Mouse (Mus musculus) heart, postnatal 0 days (tissue): ENCODE measurements at regions not wholly inside any gene's neighbourhood (a gene's known extent, or its start where the extent isn't known, plus 50 kb on each side); places are given as distances from the start of the nearest gene placed in this dataset.

Source experiments
- ATAC-seq: fragments of 200-750 bp; cut with Nextera tagmentation; 2 replicates; pipeline ENCODE4 v1.8.0; 2017; ENCODE audit warnings: low read depth, moderate number of reproducible peaks, moderate library complexity; ENCODE audit not compliant: insufficient read depth
- DNase-seq: peaks from one replicate; pipeline ENCODE4 v3.0.0-alpha.2; 2016; ENCODE audit warnings: low spot score
- H3K27ac ChIP-seq: fragments of 300-500 bp; sonication (generic); 2 replicates; pipeline ENCODE4 v1.5.1; 2014; ENCODE audit warnings: low read depth, mild to moderate bottlenecking
- H3K27me3 ChIP-seq: fragments of 300-500 bp; sonication (generic); 2 replicates; pipeline ENCODE4 v1.6.1; 2014; ENCODE audit warnings: low read length, mixed read lengths; ENCODE audit not compliant: control insufficient read depth, insufficient read depth
- H3K36me3 ChIP-seq: fragments of 300-500 bp; sonication (generic); replicated peaks from 2 replicates; pipeline ENCODE4 v1.6.1; 2014; ENCODE audit warnings: low read length, mixed read lengths; ENCODE audit not compliant: control insufficient read depth, insufficient read depth
- H3K4me1 ChIP-seq: fragments of 300-500 bp; sonication (generic); 2 replicates; pipeline ENCODE4 v1.6.1; 2014; ENCODE audit warnings: antibody characterized with exemption; ENCODE audit not compliant: control insufficient read depth, insufficient read depth
- H3K4me2 ChIP-seq: fragments of 300-500 bp; sonication (generic); 2 replicates; pipeline ENCODE4 v1.6.1; 2014; ENCODE audit warnings: low read depth, mild to moderate bottlenecking, low read length, moderate library complexity
- H3K4me3 ChIP-seq: fragments of 300-500 bp; sonication (generic); 2 replicates; pipeline ENCODE4 v1.5.1; 2014; ENCODE audit warnings: low read depth, low read length
- H3K9ac ChIP-seq: fragments of 300-500 bp; sonication (generic); replicated peaks from 2 replicates; pipeline ENCODE4 v1.6.1; 2014; ENCODE audit warnings: low read depth, low read length, mixed read lengths
- H3K9me3 ChIP-seq: fragments of 300-500 bp; sonication (generic); replicated peaks from 2 replicates; pipeline ENCODE4 v1.6.1; 2016; ENCODE audit warnings: low read length; ENCODE audit not compliant: control insufficient read depth
- CTCF ChIP-seq: IDR thresholded peaks from 2 replicates; pipeline ENCODE4 v1.5.1; 2016; ENCODE audit warnings: antibody characterized with exemption, control low read depth, low read depth
- EP300 ChIP-seq: IDR thresholded peaks from 2 replicates; pipeline ENCODE4 v1.6.1; 2016; ENCODE audit warnings: antibody characterized with exemption, low read depth
- WGBS: fragments of 180-500 bp; shearing (Covaris S2); extraction: QIAGEN DNeasy Blood & Tissue Kit; methylation state at CpG from one replicate; pipeline ENCODE4 v1.1.7; 2014; 5-methylcytosine and 5-hydroxymethylcytosine counted together

- Histone ChIP-seq H3K27ac (no peak overlapping the region), H3K27me3 (no peaks in the 10 kb centered on the region), H3K9ac (no peak overlapping the region), H3K4me1 (peaks cover 11% of the 10 kb centered on the region; the same call in 1 of the 2 replicates), H3K9me3 (no peaks in the 10 kb centered on the region), H3K4me2 (no peak overlapping the region), H3K4me3 (no peak overlapping the region), H3K36me3 (no peaks in the 10 kb centered on the region)
- DNase-seq (no peak), ATAC-seq (no peak)
- no peak for TF ChIP-seq EP300
- TF ChIP-seq CTCF = no peak
- WGBS = 76% methylated on average over 5 of the region's 5 CpGs
These were observed 147.4 kb upstream of the Ankrd55 start for GRCm38 (mm10) chr13:112140871-112141270.

DNA sequence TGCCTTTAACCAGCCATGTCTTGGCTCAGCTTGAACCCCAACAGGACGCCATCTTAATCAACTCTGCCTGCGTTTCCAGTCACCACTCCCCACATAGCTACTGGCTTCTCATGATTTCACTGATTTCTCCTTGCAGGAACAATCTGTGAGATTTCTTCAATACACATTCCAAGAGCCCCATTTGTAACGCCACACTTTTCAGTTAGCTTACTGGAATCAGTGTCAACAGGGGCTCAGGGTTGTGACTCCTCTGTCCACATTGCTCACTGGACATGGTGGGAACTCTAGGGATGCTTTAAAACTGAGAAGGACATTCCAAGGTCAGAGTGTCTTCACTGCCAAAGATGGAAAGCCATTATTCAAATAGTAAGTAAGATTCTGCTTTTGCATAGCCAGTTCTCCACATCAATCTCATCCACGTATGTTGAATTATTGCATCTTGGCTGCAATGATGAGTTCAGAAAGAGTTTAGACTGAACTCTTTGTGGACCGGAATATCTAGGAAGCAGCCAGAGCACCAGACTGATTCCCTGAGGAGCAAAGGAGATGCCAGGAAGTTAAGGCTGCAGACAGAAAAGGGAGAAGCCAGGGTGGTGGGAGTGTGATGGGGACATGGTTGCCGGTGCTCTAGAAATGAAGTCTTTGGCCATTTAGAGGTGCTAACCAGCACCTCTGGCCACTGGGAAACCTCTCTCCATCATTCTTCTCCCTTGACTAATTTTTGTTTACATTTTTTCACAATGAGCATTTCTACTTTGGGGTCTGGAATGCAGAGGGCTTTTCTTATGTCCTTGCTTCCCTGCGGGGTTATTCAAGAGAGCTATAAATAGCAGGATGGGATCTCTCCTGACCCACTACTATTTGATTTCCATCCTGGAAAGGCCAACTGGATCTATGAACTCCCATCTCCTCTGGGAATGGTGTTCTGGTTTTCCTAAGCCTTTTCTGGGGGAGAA lies 143.6 kb upstream of the Ankrd55 start:
- H3K27ac ChIP-seq = no peak overlapping the region
- no peak overlapping the region for H3K4me3 ChIP-seq
- 62% methylated on average over 7 of the region's 7 CpGs for WGBS
- TF ChIP-seq CTCF = no peak
- no peak for TF ChIP-seq EP300
- H3K36me3 ChIP-seq = no peaks in the 10 kb centered on the region
- DNase-seq (no peak), ATAC-seq (no peak)
- no peaks in the 10 kb centered on the region for H3K27me3 ChIP-seq
- H3K9ac ChIP-seq = no peak overlapping the region
- no peaks in the 10 kb centered on the region for H3K9me3 ChIP-seq
- no peak overlapping the region for H3K4me2 ChIP-seq
- H3K4me1 ChIP-seq = peaks cover 11% of the 10 kb centered on the region; the same call in 1 of the 2 replicates

- H3K9ac ChIP-seq = 0 out of 2 replicates have a peak overlapping the region, but pooled peaks have one; percentile 33
- peaks cover 15% of the 10 kb centered on the region; the same call in 1 of the 2 replicates for H3K4me1 ChIP-seq
- H3K36me3 ChIP-seq = no peaks in the 10 kb centered on the region
- 15% methylated on average over 27 of the region's 27 CpGs for WGBS
- H3K4me2 ChIP-seq = peak overlapping the region; percentile 43
- peak; percentile 74 for DNase-seq
- H3K4me3 ChIP-seq = no peak overlapping the region
- H3K27me3 ChIP-seq = no peaks in the 10 kb centered on the region
- H3K27ac ChIP-seq = peak overlapping the region; percentile 83
- TF ChIP-seq EP300 (no peak), CTCF (no peak)
- ATAC-seq = peak; percentile 92
- H3K9me3 ChIP-seq = no peaks in the 10 kb centered on the region
These were observed 135.4 kb upstream of the Ankrd55 start for GRCm38 (mm10) chr13:112152614-112153550.

- Histone ChIP-seq H3K4me2 (no peak overlapping the region), H3K4me1 (peaks cover 15% of the 10 kb centered on the region; the same call in 1 of the 2 replicates), H3K9ac (no peak overlapping the region), H3K27ac (peak overlapping the region; percentile 83), H3K36me3 (no peaks in the 10 kb centered on the region), H3K27me3 (no peaks in the 10 kb centered on the region), H3K9me3 (no peaks in the 10 kb centered on the region), H3K4me3 (no peak overlapping the region)
- peak; percentile 32 for DNase-seq
- ATAC-seq = peak; percentile 52
- WGBS = 13% methylated on average over 4 of the region's 4 CpGs
- TF ChIP-seq CTCF (no peak), EP300 (no peak)
These were observed 134.5 kb upstream of the Ankrd55 start for GRCm38 (mm10) chr13:112153681-112154127.

DNA sequence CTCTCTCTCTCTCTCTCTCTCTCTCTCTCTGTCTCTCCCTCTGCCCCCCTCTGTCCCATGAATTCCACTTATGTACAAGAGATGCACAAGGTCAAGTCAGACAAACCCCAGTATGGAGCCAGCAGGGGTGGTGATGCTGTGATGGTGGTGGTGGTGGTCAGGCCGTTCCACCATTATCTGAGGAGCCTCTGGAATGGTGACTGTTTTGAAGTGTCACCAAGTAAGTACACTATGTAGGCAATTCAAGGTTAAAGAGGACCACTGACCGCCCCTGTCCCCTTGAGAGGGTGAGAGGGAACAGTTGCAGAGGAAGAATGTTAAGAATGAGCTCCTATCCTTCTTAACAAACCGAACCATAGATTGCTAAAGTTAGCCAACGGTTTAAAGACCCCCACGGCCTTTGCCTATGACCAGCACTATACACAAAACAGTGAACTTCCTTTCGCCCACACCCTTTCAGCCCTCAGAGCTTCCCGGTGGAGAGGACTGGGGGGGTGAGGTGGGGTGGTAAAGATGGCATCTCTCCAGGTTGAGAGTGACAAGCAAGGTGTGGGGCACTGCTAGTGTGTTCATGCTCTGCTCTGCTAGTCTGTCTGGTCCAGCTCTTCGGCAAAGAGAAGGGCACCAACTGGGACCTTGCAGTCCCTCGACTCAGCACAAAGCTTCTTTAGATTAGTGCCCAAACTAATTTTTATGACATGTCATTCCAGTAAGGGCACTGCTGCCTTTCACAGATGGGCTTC lies 128.7 kb upstream of the Ankrd55 start:
- Histone ChIP-seq H3K4me2 (no peak overlapping the region), H3K9me3 (no peaks in the 10 kb centered on the region), H3K4me1 (peaks cover 22% of the 10 kb centered on the region), H3K27me3 (no peaks in the 10 kb centered on the region), H3K4me3 (no peak overlapping the region), H3K27ac (peak overlapping the region; percentile 72), H3K36me3 (no peaks in the 10 kb centered on the region), H3K9ac (no peak overlapping the region)
- ATAC-seq = peak; percentile 73
- peak; percentile 41 for DNase-seq
- 24% methylated on average over 9 of the region's 9 CpGs for WGBS
- no peak for TF ChIP-seq EP300
- TF ChIP-seq CTCF = no peak
